Mouse (Mus musculus) limb, embryonic 10.5 days (tissue): ENCODE data around the gene Tm7sf3. TPM values are rescaled to one million over a fixed set of nuclear protein-coding genes. Genes with fewer than 3 reads are reported as not detected.

ENCODE experiments used
- DNase-seq: peaks from one replicate; pipeline ENCODE4 v3.0.0-alpha.2; 2017; ENCODE audit warnings: low spot score
- H3K27ac ChIP-seq: fragments of 300-500 bp; sonication (generic); 2 replicates; pipeline ENCODE4 v1.5.1; 2016; ENCODE audit warnings: mild to moderate bottlenecking
- H3K27me3 ChIP-seq: fragments of 300-500 bp; sonication (generic); 2 replicates; pipeline ENCODE4 v1.6.1; 2016; ENCODE audit warnings: low read depth, mild to moderate bottlenecking; ENCODE audit not compliant: poor library complexity, severe bottlenecking
- H3K36me3 ChIP-seq: fragments of 300-500 bp; sonication (generic); 2 replicates; pipeline ENCODE4 v1.6.1; 2016; ENCODE audit warnings: mild to moderate bottlenecking, moderate library complexity
- H3K4me1 ChIP-seq: fragments of 300-500 bp; sonication (generic); 2 replicates; pipeline ENCODE4 v1.6.1; 2016
- H3K4me3 ChIP-seq: fragments of 300-500 bp; sonication (generic); 2 replicates; pipeline ENCODE4 v1.5.1; 2016; ENCODE audit warnings: mild to moderate bottlenecking, moderate library complexity
- H3K9me3 ChIP-seq: fragments of 300-500 bp; sonication (generic); replicated peaks from 2 replicates; pipeline ENCODE4 v1.6.1; 2016; ENCODE audit warnings: mild to moderate bottlenecking
- WGBS: fragments of 180-500 bp; shearing (Covaris S2); methylation state at CpG from one replicate; pipeline ENCODE4 v1.1.7; 2016; 5-methylcytosine and 5-hydroxymethylcytosine counted together
- polyA plus RNA-seq: library from polyadenylated mRNA; unstranded; fragments of >200 nt; fragmentation: Nextera tagmentation; extraction: Ambion mirVana; gene quantifications from 2 replicates; pipeline ENCODE4 v1.2.1, GENCODE M21; 2016

Tm7sf3 gene
- polyA plus RNA-seq, 1 experiment from 2014 or later = 25.8 TPM

- Histone ChIP-seq H3K4me3 (no peak overlapping the region), H3K36me3 (no peaks in the 10 kb centered on the region), H3K27ac (no peak overlapping the region), H3K27me3 (no peaks in the 10 kb centered on the region), H3K9me3 (no peaks in the 10 kb centered on the region), H3K4me1 (no peaks in the 10 kb centered on the region)
- 91% methylated on average over 15 of the region's 15 CpGs for whole genome bisulfite sequencing
- no peak for DNase-seq
Measured at GRCm38 (mm10) chr6:146670956-146671855, 28.6 kb upstream of the Tm7sf3 start.

GRCm38 (mm10) chr6:146668606-146669005, 26.0 kb upstream of the Tm7sf3 start:
- Histone ChIP-seq H3K27ac (no peak overlapping the region), H3K36me3 (no peaks in the 10 kb centered on the region), H3K27me3 (no peaks in the 10 kb centered on the region), H3K4me3 (no peak overlapping the region), H3K4me1 (no peaks in the 10 kb centered on the region), H3K9me3 (no peaks in the 10 kb centered on the region)
- no peak for DNase-seq

GRCm38 (mm10) chr6:146666811-146667210, 24.2 kb upstream of the Tm7sf3 start:
- WGBS = 81% methylated on average over 6 of the region's 6 CpGs
- no peak for DNase-seq

GRCm38 (mm10) chr6:146665408-146665807, 22.8 kb upstream of the Tm7sf3 start:
- 86% methylated on average over 2 of the region's 2 CpGs for WGBS
- DNase-seq = no peak
- Histone ChIP-seq H3K4me3 (no peak overlapping the region), H3K27ac (no peak overlapping the region), H3K4me1 (no peaks in the 10 kb centered on the region), H3K27me3 (no peaks in the 10 kb centered on the region), H3K9me3 (no peaks in the 10 kb centered on the region), H3K36me3 (no peaks in the 10 kb centered on the region)

More at GRCm38 (mm10) chr6:146666811-146667210, 24.2 kb upstream of the Tm7sf3 start:
- Histone ChIP-seq H3K4me3 (no peak overlapping the region), H3K27me3 (no peaks in the 10 kb centered on the region), H3K27ac (no peak overlapping the region), H3K36me3 (no peaks in the 10 kb centered on the region), H3K9me3 (no peaks in the 10 kb centered on the region), H3K4me1 (no peaks in the 10 kb centered on the region)

- WGBS = 92% methylated on average over 5 of the region's 5 CpGs
- Histone ChIP-seq H3K27ac (no peak overlapping the region), H3K4me3 (no peak overlapping the region), H3K9me3 (no peaks in the 10 kb centered on the region), H3K36me3 (no peaks in the 10 kb centered on the region), H3K27me3 (no peaks in the 10 kb centered on the region), H3K4me1 (no peaks in the 10 kb centered on the region)
- no peak for DNase-seq
Measured at GRCm38 (mm10) chr6:146664917-146665316, 22.3 kb upstream of the Tm7sf3 start.

GRCm38 (mm10) chr6:146664116-146664515, 21.5 kb upstream of the Tm7sf3 start:
- Histone ChIP-seq H3K4me3 (no peak overlapping the region), H3K4me1 (no peaks in the 10 kb centered on the region), H3K27ac (no peak overlapping the region), H3K36me3 (no peaks in the 10 kb centered on the region), H3K9me3 (no peaks in the 10 kb centered on the region), H3K27me3 (no peaks in the 10 kb centered on the region)
- DNase-seq = no peak
- 86% methylated on average over 5 of the region's 5 CpGs for WGBS

GRCm38 (mm10) chr6:146662679-146663078, 20.1 kb upstream of the Tm7sf3 start:
- WGBS = 38% methylated on average over 5 of the region's 5 CpGs
- H3K27ac ChIP-seq = no peak overlapping the region
- no peak overlapping the region for H3K4me3 ChIP-seq
- no peaks in the 10 kb centered on the region for H3K4me1 ChIP-seq
- DNase-seq = peak; percentile 45
- H3K9me3 ChIP-seq = no peaks in the 10 kb centered on the region
- H3K36me3 ChIP-seq = no peaks in the 10 kb centered on the region
- H3K27me3 ChIP-seq = no peaks in the 10 kb centered on the region

- Histone ChIP-seq H3K27ac (no peak overlapping the region), H3K4me1 (no peaks in the 10 kb centered on the region), H3K36me3 (no peaks in the 10 kb centered on the region), H3K27me3 (no peaks in the 10 kb centered on the region), H3K4me3 (no peak overlapping the region), H3K9me3 (no peaks in the 10 kb centered on the region)
- no peak for DNase-seq
- WGBS = 86% methylated on average over 5 of the region's 5 CpGs
Measured at GRCm38 (mm10) chr6:146661655-146662054, 19.0 kb upstream of the Tm7sf3 start.

- DNase-seq = no peak
- WGBS = 72% methylated on average over 2 of the region's 2 CpGs
- Histone ChIP-seq H3K36me3 (no peaks in the 10 kb centered on the region), H3K9me3 (no peaks in the 10 kb centered on the region), H3K27me3 (no peaks in the 10 kb centered on the region), H3K4me1 (no peaks in the 10 kb centered on the region), H3K4me3 (no peak overlapping the region), H3K27ac (no peak overlapping the region)
Measured at GRCm38 (mm10) chr6:146660591-146660990, 18.0 kb upstream of the Tm7sf3 start.

- no peaks in the 10 kb centered on the region for H3K4me1 ChIP-seq
- no peak overlapping the region for H3K27ac ChIP-seq
- DNase-seq = no peak
- no peak overlapping the region for H3K4me3 ChIP-seq
- H3K9me3 ChIP-seq = no peaks in the 10 kb centered on the region
- no peaks in the 10 kb centered on the region for H3K27me3 ChIP-seq
- 91% methylated on average over 3 of the region's 3 CpGs for WGBS
- H3K36me3 ChIP-seq = peaks cover 35% of the 10 kb centered on the region
Measured at GRCm38 (mm10) chr6:146653197-146653596, 10.6 kb upstream of the Tm7sf3 start.

GRCm38 (mm10) chr6:146651431-146651830, 8.8 kb upstream of the Tm7sf3 start:
- no peaks in the 10 kb centered on the region for H3K27me3 ChIP-seq
- no peak overlapping the region for H3K27ac ChIP-seq
- H3K36me3 ChIP-seq = peaks cover 36% of the 10 kb centered on the region
- no peak for DNase-seq
- no peaks in the 10 kb centered on the region for H3K9me3 ChIP-seq
- no peaks in the 10 kb centered on the region for H3K4me1 ChIP-seq
- no peak overlapping the region for H3K4me3 ChIP-seq

- peaks cover 36% of the 10 kb centered on the region for H3K36me3 ChIP-seq
- no peaks in the 10 kb centered on the region for H3K27me3 ChIP-seq
- 92% methylated on average over 2 of the region's 2 CpGs for WGBS
- H3K4me3 ChIP-seq = no peak overlapping the region
- no peaks in the 10 kb centered on the region for H3K4me1 ChIP-seq
- H3K27ac ChIP-seq = no peak overlapping the region
- DNase-seq = no peak
- no peaks in the 10 kb centered on the region for H3K9me3 ChIP-seq
Measured at GRCm38 (mm10) chr6:146650013-146650412, 7.4 kb upstream of the Tm7sf3 start.

- WGBS = 48% methylated on average over 11 of the region's 11 CpGs
- no peaks in the 10 kb centered on the region for H3K9me3 ChIP-seq
- peak overlapping the region; percentile 96 for H3K27ac ChIP-seq
- DNase-seq = no peak
- H3K4me1 ChIP-seq = peaks cover 11% of the 10 kb centered on the region
- 0 out of 2 replicates have a peak, but pooled peaks cover under 1% of the 10 kb centered on the region for H3K36me3 ChIP-seq
- H3K27me3 ChIP-seq = no peaks in the 10 kb centered on the region
- H3K4me3 ChIP-seq = peak overlapping the region; percentile 89
Measured at GRCm38 (mm10) chr6:146643184-146643570, 553 bp upstream of the Tm7sf3 start.
